Mouse (Mus musculus) stomach, postnatal 0 days (tissue): ENCODE measurements around the gene Fgfr2. TPM values are rescaled to one million over a fixed set of nuclear protein-coding genes. Genes with fewer than 3 reads are reported as not detected.

Experiments used
- ATAC-seq: fragments of 200-750 bp; cut with Nextera tagmentation; 2 replicates; pipeline ENCODE4 v1.8.0; 2017; ENCODE audit not compliant: low FRiP score, low TSS enrichment
- DNase-seq: peaks from one replicate; pipeline ENCODE4 v3.0.0-alpha.2; 2016; ENCODE audit warnings: low spot score
- H3K27ac ChIP-seq: fragments of 300-500 bp; sonication (generic); replicated peaks from 2 replicates; pipeline ENCODE4 v1.5.1; 2014; ENCODE audit warnings: mild to moderate bottlenecking, control low read depth
- H3K27me3 ChIP-seq: fragments of 300-500 bp; sonication (generic); 2 replicates; pipeline ENCODE4 v1.6.1; 2014; ENCODE audit warnings: low read length; ENCODE audit not compliant: control insufficient read depth, insufficient read depth
- H3K36me3 ChIP-seq: fragments of 300-500 bp; sonication (generic); 2 replicates; pipeline ENCODE4 v1.6.1; 2014; ENCODE audit warnings: low read length, mixed read lengths; ENCODE audit not compliant: control insufficient read depth, insufficient read depth
- H3K4me1 ChIP-seq: fragments of 300-500 bp; sonication (generic); replicated peaks from 2 replicates; pipeline ENCODE4 v1.6.1; 2014; ENCODE audit warnings: antibody characterized with exemption; ENCODE audit not compliant: control insufficient read depth, insufficient read depth
- H3K4me2 ChIP-seq: fragments of 300-500 bp; sonication (generic); replicated peaks from 2 replicates; pipeline ENCODE4 v1.6.1; 2014; ENCODE audit warnings: low read depth, mild to moderate bottlenecking, control low read depth, moderate library complexity
- H3K4me3 ChIP-seq: fragments of 300-500 bp; sonication (generic); 2 replicates; pipeline ENCODE4 v1.5.1; 2014; ENCODE audit warnings: low read depth, low read length, control low read depth
- H3K9ac ChIP-seq: fragments of 300-500 bp; sonication (generic); 2 replicates; pipeline ENCODE4 v1.6.1; 2014; ENCODE audit warnings: mild to moderate bottlenecking, low read length, control low read depth, mixed read lengths
- H3K9me3 ChIP-seq: fragments of 300-500 bp; sonication (generic); 2 replicates; pipeline ENCODE4 v1.6.1; 2016; ENCODE audit warnings: low read length; ENCODE audit not compliant: control insufficient read depth
- CTCF ChIP-seq: IDR thresholded peaks from 2 replicates; pipeline ENCODE4 v1.5.1; 2016; ENCODE audit warnings: antibody characterized with exemption, low read depth, mild to moderate bottlenecking, moderate library complexity
- EP300 ChIP-seq: optimal IDR thresholded peaks from 2 replicates; pipeline ENCODE3; 2016; ENCODE audit warnings: antibody characterized with exemption
- WGBS: fragments of 180-500 bp; shearing (Covaris S2); extraction: QIAGEN DNeasy Blood & Tissue Kit; methylation state at CpG from one replicate; pipeline ENCODE4 v1.1.7; 2014; 5-methylcytosine and 5-hydroxymethylcytosine counted together
- polyA plus RNA-seq: library from polyadenylated mRNA; unstranded; fragments of >200 nt; fragmentation: Nextera tagmentation; extraction: Ambion mirVana; gene quantifications from 2 replicates; pipeline ENCODE4 v1.2.1, GENCODE M21; 2015

Gene Fgfr2
- polyA plus RNA-seq, 1 experiment from 2014 or later: 60.8 TPM

DNA sequence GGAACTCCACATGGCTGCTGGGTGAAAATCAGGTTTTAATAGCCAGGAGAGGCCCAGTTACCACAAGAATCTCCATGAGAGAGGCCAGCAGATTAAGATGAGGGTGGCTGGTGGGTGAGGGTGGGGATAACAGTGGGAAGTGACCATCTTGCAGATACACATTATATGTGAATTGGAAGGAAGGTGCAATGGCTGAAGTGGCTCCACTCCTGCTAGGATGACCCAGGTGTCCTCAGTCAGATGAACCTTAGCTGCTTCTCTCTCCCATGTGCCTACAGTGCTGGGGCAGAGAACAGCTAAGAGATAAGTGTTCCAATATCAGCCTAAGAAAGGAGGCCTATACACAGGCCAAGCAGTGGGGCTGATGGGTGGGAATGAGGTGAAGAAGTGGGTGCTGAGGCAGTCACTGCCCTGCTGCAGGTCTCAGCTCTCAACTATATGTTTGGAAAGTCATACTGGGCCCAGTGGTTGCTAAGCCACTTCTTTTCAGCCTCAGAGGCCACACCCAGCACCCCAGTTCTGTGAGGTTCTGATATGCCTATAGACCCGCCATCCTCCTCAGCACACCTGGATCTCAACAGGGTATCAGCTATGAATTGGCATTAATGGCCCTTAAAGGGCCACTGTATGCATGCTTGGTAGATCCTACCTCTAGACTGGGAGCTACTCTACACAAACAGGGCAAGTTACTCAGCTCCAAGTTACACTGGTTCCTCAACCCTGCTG is 345.3 kb downstream of the Fgfr2 start:
- no peak for DNase-seq
- TF ChIP-seq EP300 (no peak), CTCF (no peak)
- 79% methylated on average over 1 of the region's 1 CpGs for WGBS
- H3K4me2 ChIP-seq: no peak overlapping the region
- H3K27ac ChIP-seq: no peak overlapping the region
- H3K4me3 ChIP-seq: no peak overlapping the region
- ATAC-seq: no peak
- H3K36me3 ChIP-seq: peaks cover 6% of the 10 kb centered on the region; the same call in 1 of the 2 replicates
- H3K9me3 ChIP-seq: no peaks in the 10 kb centered on the region
- H3K27me3 ChIP-seq: no peaks in the 10 kb centered on the region
- no peak overlapping the region for H3K9ac ChIP-seq
- H3K4me1 ChIP-seq: peaks cover 17% of the 10 kb centered on the region

- 83% methylated on average over 7 of the region's 7 CpGs for WGBS
- Histone ChIP-seq H3K36me3 (peaks cover 6% of the 10 kb centered on the region; the same call in 1 of the 2 replicates), H3K4me3 (no peak overlapping the region), H3K4me1 (peaks cover 17% of the 10 kb centered on the region), H3K9ac (no peak overlapping the region), H3K9me3 (no peaks in the 10 kb centered on the region), H3K4me2 (no peak overlapping the region), H3K27me3 (no peaks in the 10 kb centered on the region), H3K27ac (peak overlapping the region; percentile 67)
- DNase-seq: no peak
- TF ChIP-seq CTCF (no peak), EP300 (no peak)
- no peak for ATAC-seq
Observed at GRCm38 (mm10) chr7:132777117-132777516, 346.0 kb downstream of the Fgfr2 start.

DNA sequence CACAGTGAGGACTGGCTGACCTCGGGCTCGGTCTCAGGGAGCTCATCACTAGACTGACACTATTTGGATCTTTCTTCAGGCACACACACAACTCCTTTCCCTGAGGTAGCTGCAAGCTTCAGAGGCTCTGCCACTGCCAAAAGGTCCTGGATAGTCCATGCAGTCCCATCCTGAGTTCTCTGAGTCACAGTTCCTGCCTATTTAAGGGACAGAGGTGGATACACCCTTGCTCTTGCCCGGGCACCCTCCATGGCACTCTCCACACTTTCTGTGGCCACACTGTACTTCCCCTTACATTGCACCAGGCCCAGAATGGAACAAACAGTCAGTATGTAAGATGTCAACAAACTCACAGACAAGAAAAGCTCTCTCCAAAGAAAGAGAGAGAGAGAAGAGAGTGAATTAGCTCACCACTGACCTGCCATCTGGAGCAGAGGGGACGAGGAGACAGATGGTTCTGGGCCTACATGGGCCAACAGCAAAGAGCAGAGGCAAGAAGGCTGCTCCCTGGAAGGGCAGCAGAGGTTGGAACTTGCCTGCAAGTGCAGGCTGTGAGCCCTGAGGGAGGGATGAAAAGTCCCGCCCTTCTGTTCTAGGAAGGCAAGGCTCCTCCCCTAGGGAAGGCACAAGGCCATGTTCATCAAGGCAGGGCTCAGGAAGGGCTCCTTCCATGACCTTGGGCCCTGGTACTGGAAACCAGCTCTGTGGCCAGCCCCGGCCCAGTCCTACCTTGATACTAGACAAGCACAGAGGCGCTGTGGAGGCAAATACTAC is 346.6 kb downstream of the Fgfr2 start:
- peak; percentile 44 for DNase-seq
- Histone ChIP-seq H3K4me1 (peaks cover 14% of the 10 kb centered on the region; the same call in 1 of the 2 replicates), H3K4me3 (no peak overlapping the region), H3K27me3 (no peaks in the 10 kb centered on the region), H3K27ac (peak overlapping the region; percentile 67), H3K4me2 (no peak overlapping the region), H3K9me3 (no peaks in the 10 kb centered on the region), H3K9ac (no peak overlapping the region), H3K36me3 (peaks cover 8% of the 10 kb centered on the region)
- 78% methylated on average over 7 of the region's 7 CpGs for WGBS
- TF ChIP-seq CTCF (no peak), EP300 (no peak)
- ATAC-seq: peak; percentile 68

GRCm38 (mm10) chr7:132775922-132776321 is 347.2 kb downstream of the Fgfr2 start:
- Histone ChIP-seq H3K4me2 (no peak overlapping the region), H3K27ac (0 out of 2 replicates have a peak overlapping the region, but pooled peaks have one; percentile 53), H3K9me3 (no peaks in the 10 kb centered on the region), H3K27me3 (no peaks in the 10 kb centered on the region), H3K4me3 (no peak overlapping the region), H3K4me1 (peaks cover 9% of the 10 kb centered on the region; the same call in 1 of the 2 replicates), H3K36me3 (peaks cover 10% of the 10 kb centered on the region), H3K9ac (no peak overlapping the region)
- no peak for ATAC-seq
- TF ChIP-seq CTCF: no peak
- TF ChIP-seq EP300: no peak
- 91% methylated on average over 10 of the region's 10 CpGs for WGBS
- DNase-seq: no peak

DNA sequence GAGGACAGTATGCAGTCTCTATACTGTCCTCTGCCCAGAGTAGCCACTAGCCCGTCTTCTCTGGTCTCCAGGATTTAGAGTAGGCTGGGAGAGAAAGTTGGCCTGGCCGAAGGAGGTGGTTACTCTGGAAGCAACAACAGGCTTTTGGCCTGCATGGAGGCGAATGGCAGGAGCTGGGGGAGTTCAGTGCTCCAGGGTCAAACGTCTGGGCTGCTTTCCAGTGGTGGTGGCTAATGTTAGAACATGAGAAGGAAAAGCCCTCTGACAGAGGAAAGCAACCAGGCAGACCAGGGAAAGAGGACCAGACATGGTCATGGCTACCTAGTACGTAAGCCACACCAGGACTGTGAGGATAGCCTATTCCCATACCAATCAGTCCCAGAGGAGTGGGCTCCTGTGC is 347.8 kb downstream of the Fgfr2 start:
- peaks cover 9% of the 10 kb centered on the region; the same call in 1 of the 2 replicates for H3K4me1 ChIP-seq
- no peak overlapping the region for H3K27ac ChIP-seq
- H3K9me3 ChIP-seq: no peaks in the 10 kb centered on the region
- H3K4me2 ChIP-seq: no peak overlapping the region
- ATAC-seq: no peak
- H3K4me3 ChIP-seq: no peak overlapping the region
- no peaks in the 10 kb centered on the region for H3K27me3 ChIP-seq
- DNase-seq: no peak
- TF ChIP-seq EP300 (no peak), CTCF (no peak)
- WGBS: 60% methylated on average over 5 of the region's 5 CpGs
- H3K9ac ChIP-seq: no peak overlapping the region
- peaks cover 10% of the 10 kb centered on the region for H3K36me3 ChIP-seq
